Mouse (Mus musculus): ENCODE measurements at regions not wholly inside any gene's neighbourhood (a gene's known extent, or its start where the extent isn't known, plus 50 kb on each side); places are given as distances from the start of the nearest gene placed in this dataset.
"Not testable (repeated sequence)": the region's sequence is repeated elsewhere in the genome, so short reads cannot be mapped to it uniquely, and the experiment has no call there.

- not testable (repeated sequence) for TF ChIP-seq POLR2A (IDR thresholded peaks at IDR 0.05; ENCODE audit: insufficient read length, low read depth); E2F4 (IDR thresholded peaks at IDR 0.05; ENCODE audit: insufficient read depth); MYOG (IDR thresholded peaks at IDR 0.05; ENCODE audit: control insufficient read depth in 1 of 3, insufficient read depth in 1 of 3, insufficient read length in 2 of 3, low read depth in 2 of 3); USF1 (IDR thresholded peaks at IDR 0.05; ENCODE audit: low read depth); MAX (IDR thresholded peaks at IDR 0.05; ENCODE audit: low read depth); REST (IDR thresholded peaks at IDR 0.05; ENCODE audit: insufficient read depth, insufficient read length); TCF12 (IDR thresholded peaks at IDR 0.05; ENCODE audit: insufficient read depth, poor library complexity, severe bottlenecking); CEBPB (IDR thresholded peaks at IDR 0.05; ENCODE audit: insufficient read depth, poor library complexity, severe bottlenecking); MYOD1 (IDR thresholded peaks at IDR 0.05; ENCODE audit: control insufficient read depth in 1 of 3, insufficient read length in 2 of 3, low read depth in 2 of 3); POLR2AphosphoS2 (IDR thresholded peaks at IDR 0.05; ENCODE audit: insufficient read length, low read depth); TCF3 (IDR thresholded peaks at IDR 0.05; ENCODE audit: insufficient read length, low read depth); SRF (IDR thresholded peaks at IDR 0.05; ENCODE audit: control insufficient read depth, insufficient read length, low read depth)
Observed at GRCm38 (mm10) chr9:31621553-31621952, 157.3 kb upstream of the Tmem45b start.
